Mouse (Mus musculus) B cell, adult 67 days (primary cell): ENCODE data around the gene Stum. TPM values are rescaled to one million over a fixed set of nuclear protein-coding genes. Genes with fewer than 3 reads are reported as not detected.

Source experiments
- total RNA-seq, 2 experiments: library from RNA; stranded (reverse); gene quantifications; 4 replicates each; pipeline ENCODE4 v1.2.4; 2023

Gene Stum
- total RNA-seq = 1 to 10 TPM; 2.2 to 5.0 TPM

GRCm38 (mm10) chr1:180483399-180484291, at the start of gene Stum:
Gene Stum (minus strand): TSS chr1:180483504.

Other genes starting within 250 kb of the Stum start
- 10 to 100 TPM; 87.7 to 94.7 TPM for gene Psen2, start 220.1 kb downstream of the Stum start, total RNA-seq
- gene Itpkb, start 153.0 kb downstream of the Stum start, total RNA-seq = 100 to 1,000 TPM; 122 to 125 TPM
- 100 to 1,000 TPM; 284 to 292 TPM for gene Parp1, start 85.4 kb upstream of the Stum start, total RNA-seq
- 10 to 100 TPM; 11.4 to 16.6 TPM for gene Lin9, start 157.6 kb upstream of the Stum start, total RNA-seq
- gene Mixl1, start 213.5 kb upstream of the Stum start, total RNA-seq = not detected
- 10 to 100 TPM; 56.1 to 62.2 TPM for gene Acbd3, start 242.5 kb upstream of the Stum start, total RNA-seq